Mouse (Mus musculus) lung, postnatal 0 days (tissue): ENCODE measurements around the gene Agfg1. TPM values are rescaled to one million over a fixed set of nuclear protein-coding genes. Genes with fewer than 3 reads are reported as not detected.
A peak's percentile ranks its signal among the peaks of the same experiment; 100 is the strongest.

Experiments
- ATAC-seq: fragments of 200-750 bp; cut with Nextera tagmentation; 2 replicates; pipeline ENCODE4 v1.8.0; 2017; ENCODE audit warnings: moderate library complexity
- DNase-seq: peaks from one replicate; pipeline ENCODE4 v3.0.0-alpha.2; 2016; ENCODE audit warnings: low spot score
- H3K27ac ChIP-seq: fragments of 300-500 bp; sonication (generic); 2 replicates; pipeline ENCODE4 v1.5.1; 2014; ENCODE audit warnings: antibody characterized with exemption, mild to moderate bottlenecking, low read length, mixed read lengths
- H3K27me3 ChIP-seq: fragments of 300-500 bp; sonication (generic); replicated peaks from 2 replicates; pipeline ENCODE4 v1.6.1; 2014; ENCODE audit warnings: low read length, mixed read lengths; ENCODE audit not compliant: insufficient read depth
- H3K36me3 ChIP-seq: fragments of 300-500 bp; sonication (generic); 2 replicates; pipeline ENCODE4 v1.6.1; 2014; ENCODE audit warnings: low read length, mixed read lengths; ENCODE audit not compliant: insufficient read depth
- H3K4me1 ChIP-seq: fragments of 300-500 bp; sonication (generic); 2 replicates; pipeline ENCODE4 v1.6.1; 2014; ENCODE audit warnings: antibody characterized with exemption, low read depth, low read length, mixed read lengths; ENCODE audit not compliant: insufficient read depth
- H3K4me2 ChIP-seq: fragments of 300-500 bp; sonication (generic); replicated peaks from 2 replicates; pipeline ENCODE4 v1.6.1; 2014; ENCODE audit warnings: low read depth, mild to moderate bottlenecking, low read length, moderate library complexity, mixed read lengths
- H3K4me3 ChIP-seq: fragments of 300-500 bp; sonication (generic); 2 replicates; pipeline ENCODE4 v1.5.1; 2014; ENCODE audit warnings: low read depth, low read length
- H3K9ac ChIP-seq: fragments of 300-500 bp; sonication (generic); replicated peaks from 2 replicates; pipeline ENCODE4 v1.6.1; 2014; ENCODE audit warnings: low read depth, mild to moderate bottlenecking
- H3K9me3 ChIP-seq: fragments of 300-500 bp; sonication (generic); 2 replicates; pipeline ENCODE4 v1.6.1; 2016; ENCODE audit warnings: low read length, mixed read lengths
- CTCF ChIP-seq: IDR thresholded peaks from 2 replicates; pipeline ENCODE4 v1.5.1; 2016; ENCODE audit warnings: antibody characterized with exemption, mild to moderate bottlenecking
- EP300 ChIP-seq: IDR thresholded peaks from 2 replicates; pipeline ENCODE4 v1.6.1; 2016; ENCODE audit warnings: antibody characterized with exemption, mild to moderate bottlenecking, control low read depth
- WGBS: fragments of 180-500 bp; shearing (Covaris S2); extraction: QIAGEN DNeasy Blood & Tissue Kit; methylation state at CpG from one replicate; pipeline ENCODE4 v1.1.7; 2014; 5-methylcytosine and 5-hydroxymethylcytosine counted together
- polyA plus RNA-seq: library from polyadenylated mRNA; unstranded; fragments of >200 nt; fragmentation: Nextera tagmentation; extraction: Ambion mirVana; gene quantifications from 2 replicates; pipeline ENCODE4 v1.2.1, GENCODE M21; 2015

Gene Agfg1
- polyA plus RNA-seq, 1 experiment from 2014 or later, result 28.3 TPM

DNA sequence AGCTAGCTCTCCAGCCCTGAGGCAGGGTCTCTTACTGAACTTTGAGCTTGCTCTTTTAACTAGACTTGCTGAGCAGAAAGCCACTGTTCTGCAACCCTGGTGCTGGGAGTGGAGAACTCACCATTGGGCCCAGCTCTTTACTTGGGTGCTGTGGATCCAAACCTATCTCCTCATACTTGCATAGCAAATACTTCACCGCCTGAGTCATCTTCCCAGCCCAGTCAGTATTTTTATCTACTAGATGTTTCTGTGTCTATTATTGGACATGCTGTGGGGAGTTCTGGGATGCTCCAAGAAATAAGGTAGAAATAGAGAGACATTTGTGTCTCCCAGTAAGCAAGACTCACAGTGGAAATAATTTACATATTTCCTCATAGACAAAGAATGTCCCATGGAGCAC lies 35.2 kb upstream of the Agfg1 start:
- 94% methylated on average over 1 of the region's 1 CpGs for whole genome bisulfite sequencing
- H3K27ac ChIP-seq, result no peak overlapping the region
- DNase-seq (no peak), ATAC-seq (no peak)
- no peaks in the 10 kb centered on the region for H3K9me3 ChIP-seq
- no peaks in the 10 kb centered on the region for H3K27me3 ChIP-seq
- TF ChIP-seq CTCF, result no peak
- TF ChIP-seq EP300, result no peak
- H3K4me3 ChIP-seq, result no peak overlapping the region
- no peak overlapping the region for H3K9ac ChIP-seq
- H3K4me2 ChIP-seq, result no peak overlapping the region
- no peaks in the 10 kb centered on the region for H3K36me3 ChIP-seq
- no peaks in the 10 kb centered on the region for H3K4me1 ChIP-seq

DNA sequence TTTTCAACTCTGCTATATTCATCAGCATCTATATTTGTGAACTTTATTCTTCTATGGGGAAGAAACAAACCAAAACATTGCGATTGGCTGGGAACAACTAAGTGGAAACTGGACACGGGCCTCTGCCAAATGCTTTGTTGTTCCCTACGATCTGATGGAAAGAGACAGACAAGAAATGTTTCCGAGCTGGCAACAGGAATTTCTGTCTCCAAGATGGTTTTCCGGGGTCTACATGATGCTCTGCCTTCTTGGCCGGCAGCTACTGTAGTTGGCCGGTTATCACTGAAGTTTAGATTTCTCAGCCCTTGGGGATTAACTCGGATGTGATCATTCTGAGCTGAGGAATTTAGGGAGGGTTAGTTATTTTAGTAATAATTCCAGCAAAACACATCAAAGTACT lies 32.9 kb upstream of the Agfg1 start:
- no peak for ATAC-seq
- TF ChIP-seq EP300 (no peak), CTCF (no peak)
- DNase-seq, result no peak

DNA sequence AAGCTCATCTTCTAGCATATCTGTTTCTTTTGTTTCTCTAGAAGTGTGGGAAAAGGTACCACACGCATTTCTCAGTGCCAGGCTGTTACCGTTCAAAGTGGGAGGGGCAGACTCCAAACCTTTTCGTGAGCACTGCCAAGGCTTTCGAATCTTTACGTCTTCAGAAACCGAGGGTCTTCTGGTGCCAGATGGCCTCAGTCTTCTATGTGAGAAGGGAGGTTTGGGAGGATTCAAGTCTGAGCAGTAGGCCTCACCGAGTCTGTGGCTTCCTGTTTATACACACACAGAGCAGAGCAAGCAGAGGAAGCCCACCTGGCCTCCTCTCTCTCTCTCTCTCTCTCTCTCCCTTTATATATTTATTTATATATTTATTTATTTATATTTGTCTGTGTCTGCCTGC lies 32.1 kb upstream of the Agfg1 start:
- H3K27ac ChIP-seq, result no peak overlapping the region
- WGBS, result 64% methylated on average over 7 of the region's 7 CpGs
- TF ChIP-seq EP300 (no peak), CTCF (no peak)

More for the DNA sequence above, 32.9 kb upstream of the Agfg1 start:
- H3K36me3 ChIP-seq, result no peaks in the 10 kb centered on the region
- no peaks in the 10 kb centered on the region for H3K9me3 ChIP-seq
- no peaks in the 10 kb centered on the region for H3K27me3 ChIP-seq
- H3K4me1 ChIP-seq, result no peaks in the 10 kb centered on the region
- no peak overlapping the region for H3K9ac ChIP-seq
- no peak overlapping the region for H3K27ac ChIP-seq
- H3K4me2 ChIP-seq, result no peak overlapping the region
- WGBS, result 64% methylated on average over 8 of the region's 8 CpGs
- H3K4me3 ChIP-seq, result no peak overlapping the region

DNA sequence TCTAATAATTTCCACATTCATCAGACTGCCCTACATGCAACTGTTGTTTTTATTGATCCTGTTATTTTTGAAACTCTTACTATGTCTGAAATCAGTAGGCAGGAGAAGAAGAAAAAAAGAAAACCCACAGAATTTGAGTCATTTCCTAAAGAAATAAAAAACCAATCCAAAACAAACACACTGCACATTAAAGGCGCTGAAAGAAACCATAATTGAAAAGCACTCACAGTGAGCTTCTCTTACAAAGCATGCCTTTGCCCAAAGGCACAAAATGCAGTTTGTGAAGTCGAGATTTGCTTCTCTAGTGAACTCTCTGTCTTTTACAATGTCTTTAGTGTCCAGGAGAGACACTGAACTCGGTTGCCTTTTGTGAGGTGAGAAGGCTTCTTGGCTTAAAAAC lies 30.7 kb upstream of the Agfg1 start:
- no peaks in the 10 kb centered on the region for H3K36me3 ChIP-seq
- H3K27me3 ChIP-seq, result no peaks in the 10 kb centered on the region
- no peak for TF ChIP-seq EP300
- TF ChIP-seq CTCF, result no peak
- no peak overlapping the region for H3K4me3 ChIP-seq
- WGBS, result 64% methylated on average over 3 of the region's 3 CpGs
- H3K27ac ChIP-seq, result no peak overlapping the region
- DNase-seq, result no peak
- H3K9me3 ChIP-seq, result no peaks in the 10 kb centered on the region
- H3K4me1 ChIP-seq, result no peaks in the 10 kb centered on the region
- no peak overlapping the region for H3K4me2 ChIP-seq
- H3K9ac ChIP-seq, result no peak overlapping the region
- no peak for ATAC-seq

More for the DNA sequence above, 32.1 kb upstream of the Agfg1 start:
- Histone ChIP-seq H3K9ac (no peak overlapping the region), H3K36me3 (no peaks in the 10 kb centered on the region), H3K4me2 (no peak overlapping the region), H3K9me3 (no peaks in the 10 kb centered on the region), H3K27me3 (no peaks in the 10 kb centered on the region), H3K4me1 (no peaks in the 10 kb centered on the region), H3K4me3 (no peak overlapping the region)
- no peak for ATAC-seq
- no peak for DNase-seq

DNA sequence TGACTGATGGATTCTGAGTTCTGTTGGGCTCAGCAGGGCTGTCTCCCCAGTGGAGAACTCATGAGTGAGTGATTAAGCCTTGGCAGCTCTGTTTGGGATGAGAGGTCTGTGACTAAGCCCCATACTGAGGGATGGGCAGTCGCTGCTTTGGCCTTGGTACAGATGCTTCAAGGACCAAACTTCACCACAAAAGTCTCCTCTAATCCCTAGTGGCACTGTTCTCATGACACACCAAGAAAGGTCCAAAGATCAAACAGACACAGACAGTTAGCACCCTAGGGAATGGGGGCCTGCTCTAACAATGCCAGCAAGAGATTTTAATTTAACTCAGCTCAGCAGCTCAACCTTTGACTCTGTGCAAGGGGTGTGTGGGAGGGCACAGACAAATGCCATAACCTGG lies 27.5 kb upstream of the Agfg1 start:
- Histone ChIP-seq H3K9me3 (no peaks in the 10 kb centered on the region), H3K4me1 (no peaks in the 10 kb centered on the region), H3K27ac (no peak overlapping the region), H3K9ac (no peak overlapping the region), H3K4me3 (no peak overlapping the region), H3K27me3 (no peaks in the 10 kb centered on the region), H3K4me2 (no peak overlapping the region), H3K36me3 (no peaks in the 10 kb centered on the region)
- no peak for TF ChIP-seq EP300
- no peak for TF ChIP-seq CTCF
- DNase-seq, result no peak
- WGBS, result 52% methylated on average over 1 of the region's 1 CpGs
- ATAC-seq, result no peak

DNA sequence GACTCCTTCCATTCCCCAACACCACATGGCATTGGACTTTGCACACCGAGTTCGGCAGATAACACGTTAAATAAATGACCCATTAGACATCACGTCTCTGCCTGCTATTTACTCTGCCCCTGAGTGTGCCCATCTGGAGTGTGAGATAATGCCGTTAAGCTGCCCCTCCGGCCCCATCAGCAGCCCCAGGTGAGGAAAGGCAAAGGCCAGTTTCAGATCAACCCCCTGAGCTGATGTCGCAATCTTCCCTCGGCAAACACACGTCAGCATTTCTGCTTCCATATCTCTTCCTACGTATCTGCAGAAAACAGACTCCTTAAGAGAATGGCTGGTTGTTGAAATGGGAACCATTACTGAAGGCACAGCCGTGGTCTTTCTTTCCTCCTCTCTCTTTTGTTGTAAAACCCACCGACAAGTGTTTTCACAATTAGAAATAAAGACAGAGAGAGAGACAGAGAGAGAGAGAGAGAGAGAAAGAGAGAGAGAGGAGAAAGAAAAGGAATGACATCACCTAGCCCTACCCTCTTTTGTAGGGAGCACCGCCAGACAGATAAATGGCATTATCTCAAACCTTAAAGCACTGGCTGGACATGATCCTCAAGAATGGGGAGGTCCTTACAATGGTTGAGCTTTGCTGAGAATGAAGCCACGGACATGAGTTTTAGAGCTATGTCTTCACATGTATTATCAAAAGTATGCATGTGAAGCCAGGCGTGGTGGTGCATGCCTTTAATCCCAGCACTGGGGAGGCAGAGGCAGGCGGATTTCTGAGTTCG lies 23.2 kb upstream of the Agfg1 start:
- no peak overlapping the region for H3K4me3 ChIP-seq
- H3K9me3 ChIP-seq, result no peaks in the 10 kb centered on the region
- ATAC-seq (peak; percentile 69), DNase-seq (peak; percentile 66)
- peak overlapping the region; percentile 27 for H3K4me2 ChIP-seq
- no peaks in the 10 kb centered on the region for H3K36me3 ChIP-seq
- no peak overlapping the region for H3K27ac ChIP-seq
- no peak overlapping the region for H3K9ac ChIP-seq
- 0 out of 2 replicates have a peak, but pooled peaks cover 3% of the 10 kb centered on the region for H3K4me1 ChIP-seq
- no peaks in the 10 kb centered on the region for H3K27me3 ChIP-seq
- WGBS, result 34% methylated on average over 17 of the region's 17 CpGs
- TF ChIP-seq CTCF (no peak), EP300 (no peak)
